Mouse (Mus musculus): Measurements from ENCODE around the gene Fstl4.

DNA sequence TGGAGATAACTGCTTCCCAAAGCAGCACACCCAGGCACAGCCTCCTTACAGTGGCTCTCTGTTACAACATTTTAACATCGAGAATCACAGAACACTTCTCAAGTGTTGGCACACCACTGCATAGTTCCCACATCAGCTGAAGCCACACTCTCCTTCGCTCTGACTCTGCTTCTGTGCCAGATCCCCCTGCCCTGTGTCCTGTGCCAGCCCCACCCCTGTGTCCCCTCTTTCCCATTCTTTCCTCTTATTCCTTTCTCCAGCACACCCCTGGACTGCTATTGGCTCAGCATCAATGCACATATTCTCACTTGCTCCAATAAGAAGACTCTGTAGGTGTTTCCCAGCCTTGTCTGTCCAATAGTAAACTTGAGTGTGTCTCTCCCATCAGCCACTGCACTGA, 45.1 kb downstream of the Fstl4 start:
- TF ChIP-seq CTCF (IDR thresholded peaks at IDR 0.05; ENCODE audit: extremely low read depth, insufficient read depth, insufficient read length, insufficient replicate concordance) (no peak), POLR2A (IDR thresholded peaks at IDR 0.05; ENCODE audit: low read depth, low read length) (no peak)

Data from spleen, adult 2 months (tissue).